Mouse (Mus musculus) lung, embryonic 14.5 days (tissue): ENCODE data around the gene Bbox1. TPM values are rescaled to one million over a fixed set of nuclear protein-coding genes. Genes with fewer than 3 reads are reported as not detected.
A peak's percentile ranks its signal among the peaks of the same experiment; 100 is the strongest.

Experiments used
- ATAC-seq: fragments of 200-750 bp; cut with Nextera tagmentation; 2 replicates; pipeline ENCODE4 v1.8.0; 2017; ENCODE audit warnings: mild to moderate bottlenecking, moderate TSS enrichment, moderate library complexity; ENCODE audit not compliant: insufficient read depth
- DNase-seq: peaks from one replicate; pipeline ENCODE4 v3.0.0-alpha.2; 2015
- H3K27ac ChIP-seq: fragments of 300-500 bp; sonication (generic); 2 replicates; pipeline ENCODE4 v1.5.1; 2014; ENCODE audit warnings: low read depth, mild to moderate bottlenecking, moderate library complexity
- H3K27me3 ChIP-seq: fragments of 300-500 bp; sonication (generic); 2 replicates; pipeline ENCODE4 v1.6.1; 2014; ENCODE audit warnings: low read length, control low read depth; ENCODE audit not compliant: insufficient read depth
- H3K36me3 ChIP-seq: fragments of 300-500 bp; sonication (generic); 2 replicates; pipeline ENCODE4 v1.6.1; 2014; ENCODE audit warnings: control low read depth; ENCODE audit not compliant: insufficient read depth
- H3K4me1 ChIP-seq: fragments of 300-500 bp; sonication (generic); 2 replicates; pipeline ENCODE4 v1.6.1; 2014; ENCODE audit warnings: antibody characterized with exemption, control low read depth; ENCODE audit not compliant: insufficient read depth
- H3K4me2 ChIP-seq: fragments of 300-500 bp; sonication (generic); 2 replicates; pipeline ENCODE4 v1.6.1; 2014; ENCODE audit warnings: mild to moderate bottlenecking
- H3K4me3 ChIP-seq: fragments of 300-500 bp; sonication (generic); 2 replicates; pipeline ENCODE4 v1.5.1; 2014; ENCODE audit warnings: low read depth, low read length
- H3K9ac ChIP-seq: fragments of 300-500 bp; sonication (generic); 2 replicates; pipeline ENCODE4 v1.6.1; 2014
- H3K9me3 ChIP-seq: fragments of 300-500 bp; sonication (generic); 2 replicates; pipeline ENCODE4 v1.6.1; 2016; ENCODE audit warnings: low read depth, low read length, control low read depth
- CTCF ChIP-seq: IDR thresholded peaks from 2 replicates; pipeline ENCODE4 v1.5.1; 2016; ENCODE audit warnings: antibody characterized with exemption, low read depth
- WGBS: fragments of 180-500 bp; shearing (Covaris S2); extraction: QIAGEN DNeasy Blood & Tissue Kit; methylation state at CpG from one replicate; pipeline ENCODE4 v1.1.7; 2014; 5-methylcytosine and 5-hydroxymethylcytosine counted together
- polyA plus RNA-seq: library from polyadenylated mRNA; unstranded; fragments of >200 nt; fragmentation: Nextera tagmentation; extraction: Ambion mirVana; gene quantifications from 2 replicates; pipeline ENCODE4 v1.2.1, GENCODE M21; 2014

The Bbox1 gene
- polyA plus RNA-seq, 1 experiment from 2014 or later = 0.17 TPM

DNA sequence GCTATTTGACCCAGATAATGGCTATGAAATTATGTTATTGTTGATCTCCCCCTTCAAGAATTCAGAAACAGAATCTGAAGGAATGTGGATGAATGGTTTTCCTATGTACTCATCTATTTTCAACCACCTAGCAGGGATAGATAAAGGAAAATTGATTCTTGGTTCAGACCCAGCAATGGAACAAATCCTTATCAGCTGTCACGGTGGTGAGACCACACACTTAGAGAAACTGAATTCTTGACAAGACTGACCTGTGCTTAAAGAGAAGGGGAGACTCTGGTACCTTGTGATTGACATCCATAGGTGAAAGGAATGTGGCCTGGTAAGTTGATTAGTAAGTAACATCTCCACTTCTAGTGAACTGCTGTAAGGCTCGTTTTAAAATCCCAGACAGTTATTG lies 12.1 kb downstream of the Bbox1 start:
- WGBS = 10% methylated on average over 2 of the region's 2 CpGs
- ATAC-seq (no peak), DNase-seq (no peak)
- no peak overlapping the region for H3K9ac ChIP-seq
- H3K4me1 ChIP-seq = no peaks in the 10 kb centered on the region
- TF ChIP-seq CTCF = no peak
- no peak overlapping the region for H3K27ac ChIP-seq
- H3K4me3 ChIP-seq = no peak overlapping the region
- no peaks in the 10 kb centered on the region for H3K27me3 ChIP-seq
- H3K36me3 ChIP-seq = no peaks in the 10 kb centered on the region
- no peaks in the 10 kb centered on the region for H3K9me3 ChIP-seq
- no peak overlapping the region for H3K4me2 ChIP-seq

DNA sequence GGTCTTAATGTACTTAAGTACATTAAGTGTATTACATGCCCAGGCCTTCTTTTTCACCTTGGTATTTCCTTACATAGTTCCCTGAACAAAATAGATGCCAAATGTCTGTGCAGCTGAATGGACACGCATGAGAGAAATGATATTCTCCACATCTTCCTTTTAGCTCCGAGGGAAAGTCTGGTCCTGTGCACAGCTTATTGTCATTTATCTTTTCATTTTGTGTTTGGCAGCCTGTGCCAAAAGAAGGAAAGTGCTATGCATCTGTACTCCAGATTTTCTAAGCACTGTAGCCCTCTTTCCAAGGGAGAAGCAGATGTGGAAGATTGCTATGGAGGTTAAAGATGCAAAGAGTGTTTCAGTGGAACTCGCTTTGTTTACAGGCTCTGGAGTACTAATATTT lies 13.0 kb downstream of the Bbox1 start:
- DNase-seq (peak; percentile 47), ATAC-seq (0 out of 2 replicates have a peak, but pooled peaks have one; percentile 31)
- no peaks in the 10 kb centered on the region for H3K27me3 ChIP-seq
- no peak overlapping the region for H3K9ac ChIP-seq
- no peaks in the 10 kb centered on the region for H3K9me3 ChIP-seq
- H3K4me2 ChIP-seq = no peak overlapping the region
- no peaks in the 10 kb centered on the region for H3K36me3 ChIP-seq
- TF ChIP-seq CTCF = no peak
- no peak overlapping the region for H3K4me3 ChIP-seq
- WGBS = 36% methylated on average over 3 of the region's 3 CpGs
- no peak overlapping the region for H3K27ac ChIP-seq
- no peaks in the 10 kb centered on the region for H3K4me1 ChIP-seq

DNA sequence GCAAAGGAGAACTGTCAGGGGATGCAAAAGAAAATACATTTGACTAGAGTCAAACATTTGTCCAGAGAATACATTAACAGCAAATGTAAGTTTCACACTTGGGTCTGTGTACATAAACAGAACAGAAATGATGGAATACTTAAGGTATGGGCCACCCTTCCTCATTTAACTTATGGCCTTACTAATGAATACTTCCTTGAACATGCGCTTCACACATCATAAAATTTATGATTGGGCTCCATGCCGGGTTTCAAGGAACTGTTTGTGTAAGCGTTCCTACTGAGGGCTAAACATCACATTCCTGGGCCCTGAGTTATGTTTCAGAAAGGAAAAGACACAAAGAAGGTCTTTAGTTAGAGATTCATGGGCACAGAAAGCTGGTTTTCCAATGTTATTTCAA lies 19.4 kb downstream of the Bbox1 start:
- ATAC-seq = peak; percentile 93
- H3K27ac ChIP-seq = peak overlapping the region; percentile 16; the same call in 1 of the 2 replicates
- H3K27me3 ChIP-seq = no peaks in the 10 kb centered on the region
- no peak overlapping the region for H3K4me2 ChIP-seq
- 31% methylated on average over 3 of the region's 3 CpGs for WGBS
- H3K9ac ChIP-seq = no peak overlapping the region
- no peaks in the 10 kb centered on the region for H3K9me3 ChIP-seq
- TF ChIP-seq CTCF = no peak
- H3K36me3 ChIP-seq = no peaks in the 10 kb centered on the region
- peak; percentile 92 for DNase-seq
- peaks cover 5% of the 10 kb centered on the region; the same call in 1 of the 2 replicates for H3K4me1 ChIP-seq
- no peak overlapping the region for H3K4me3 ChIP-seq

DNA sequence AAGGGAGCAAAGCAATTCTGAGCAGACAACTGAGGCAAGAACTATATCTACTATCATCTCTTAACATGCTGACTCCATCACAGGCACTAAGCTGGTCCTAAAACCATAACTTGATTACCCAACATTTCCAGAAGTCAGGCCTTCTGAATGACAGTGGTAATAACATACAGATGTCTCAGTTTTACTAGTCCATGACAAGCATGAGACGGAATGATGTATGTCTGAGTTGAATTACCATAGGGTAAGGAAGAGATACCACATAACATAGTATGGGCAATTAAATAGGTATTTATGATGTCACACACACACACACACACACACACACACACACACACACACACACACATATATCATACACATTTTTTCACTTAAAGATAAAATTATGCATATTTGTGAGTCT lies 26.4 kb downstream of the Bbox1 start:
- H3K4me3 ChIP-seq = no peak overlapping the region
- no peak for TF ChIP-seq CTCF
- 0 out of 2 replicates have a peak, but pooled peaks have one; percentile 1 for ATAC-seq

DNA sequence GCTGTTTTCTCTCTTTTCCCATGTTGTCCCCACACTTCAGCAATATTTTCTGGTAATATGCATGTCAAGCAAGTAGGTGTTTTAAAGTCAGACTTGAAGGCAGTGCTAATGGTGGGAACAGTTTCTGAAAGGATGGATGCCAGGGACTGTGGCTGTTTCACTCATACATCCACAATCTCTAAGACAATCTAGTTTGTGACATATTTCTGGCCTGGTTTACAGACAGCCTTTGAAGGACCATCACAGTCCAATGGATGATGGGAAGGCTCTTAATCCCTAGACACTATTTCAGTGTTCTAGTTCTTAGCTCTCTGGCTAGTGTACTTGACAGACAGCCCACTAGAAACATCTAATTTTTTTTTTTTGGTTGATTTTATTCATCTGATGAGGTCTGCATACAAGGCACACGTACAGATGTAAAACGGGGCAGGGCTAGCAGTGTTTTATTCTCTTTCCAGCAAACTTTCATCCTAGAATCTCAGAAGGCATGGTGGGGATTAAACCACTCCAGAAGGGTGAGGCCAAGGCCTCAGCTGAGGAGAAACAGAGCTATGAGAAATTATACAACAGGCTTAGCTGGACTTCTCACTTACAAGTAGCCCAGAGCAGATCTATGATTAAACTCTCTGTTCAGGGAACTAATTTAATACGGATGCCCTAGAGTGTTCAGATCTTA lies 28.4 kb downstream of the Bbox1 start:
- peak; percentile 51 for DNase-seq
- Histone ChIP-seq H3K27me3 (no peaks in the 10 kb centered on the region), H3K27ac (peak overlapping the region; percentile 38), H3K36me3 (no peaks in the 10 kb centered on the region), H3K4me3 (no peak overlapping the region), H3K4me2 (no peak overlapping the region), H3K4me1 (no peaks in the 10 kb centered on the region), H3K9ac (no peak overlapping the region), H3K9me3 (no peaks in the 10 kb centered on the region)
- 54% methylated on average over 3 of the region's 3 CpGs for WGBS
- no peak for TF ChIP-seq CTCF
- ATAC-seq = peak; percentile 60

More for the DNA sequence above, 26.4 kb downstream of the Bbox1 start:
- no peaks in the 10 kb centered on the region for H3K9me3 ChIP-seq
- no peak for DNase-seq
- H3K4me1 ChIP-seq = peaks cover 5% of the 10 kb centered on the region; the same call in 1 of the 2 replicates
- 82% methylated on average over 1 of the region's 1 CpGs for WGBS
- no peaks in the 10 kb centered on the region for H3K36me3 ChIP-seq
- no peaks in the 10 kb centered on the region for H3K27me3 ChIP-seq
- peak overlapping the region; percentile 64 for H3K27ac ChIP-seq
- no peak overlapping the region for H3K4me2 ChIP-seq
- H3K9ac ChIP-seq = no peak overlapping the region

DNA sequence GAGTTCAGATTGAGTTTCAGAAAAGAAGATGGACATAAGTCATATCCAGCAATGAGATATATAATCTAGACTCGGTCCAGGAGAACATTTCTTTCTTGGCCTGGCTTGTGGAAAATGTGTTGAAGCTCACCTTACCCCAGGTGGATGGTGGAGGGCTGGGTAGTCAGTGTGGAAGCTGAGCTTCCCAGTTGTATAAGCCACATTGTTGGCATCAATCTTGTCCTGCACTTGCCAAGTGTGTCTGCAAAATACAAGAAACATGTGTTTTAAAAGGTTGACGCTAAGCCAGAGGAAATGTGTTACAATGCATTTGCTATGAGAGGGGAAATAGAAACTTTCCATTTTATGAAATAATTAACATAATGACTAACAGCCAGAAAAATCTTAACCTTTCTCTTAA lies 38.9 kb downstream of the Bbox1 start:
- no peak overlapping the region for H3K4me2 ChIP-seq
- no peaks in the 10 kb centered on the region for H3K9me3 ChIP-seq
- no peak for ATAC-seq
- TF ChIP-seq CTCF = no peak
- H3K27ac ChIP-seq = no peak overlapping the region
- no peaks in the 10 kb centered on the region for H3K27me3 ChIP-seq
- 50% methylated on average over 2 of the region's 2 CpGs for WGBS
- no peaks in the 10 kb centered on the region for H3K36me3 ChIP-seq
- H3K4me3 ChIP-seq = no peak overlapping the region
- no peak overlapping the region for H3K9ac ChIP-seq
- DNase-seq = peak; percentile 67
- H3K4me1 ChIP-seq = no peaks in the 10 kb centered on the region; the same call in 1 of the 2 replicates

DNA sequence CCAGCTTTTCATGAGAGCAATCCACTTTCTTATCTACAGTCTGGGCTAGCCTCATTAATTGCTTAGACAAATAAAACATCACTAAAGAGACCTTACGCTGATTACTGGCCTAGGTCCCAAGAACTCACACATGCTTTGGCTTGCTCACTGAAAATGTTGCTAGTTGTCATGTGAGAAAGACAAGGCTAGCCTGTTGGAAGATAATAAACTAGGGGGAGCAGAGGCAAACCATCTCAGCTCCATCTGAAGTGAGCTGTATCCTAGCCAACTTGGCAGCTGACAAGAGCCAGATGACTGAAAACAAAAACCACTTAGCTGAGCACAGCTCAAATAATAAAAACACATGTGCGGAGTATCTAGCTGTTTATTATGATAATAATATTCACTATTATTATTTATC lies 40.2 kb downstream of the Bbox1 start:
- no peaks in the 10 kb centered on the region for H3K9me3 ChIP-seq
- no peak overlapping the region for H3K4me2 ChIP-seq
- no peaks in the 10 kb centered on the region for H3K36me3 ChIP-seq
- ATAC-seq (peak; percentile 96), DNase-seq (peak; percentile 96)
- no peaks in the 10 kb centered on the region; the same call in 1 of the 2 replicates for H3K4me1 ChIP-seq
- no peak overlapping the region for H3K27ac ChIP-seq
- 29% methylated on average over 2 of the region's 2 CpGs for WGBS
- no peak for TF ChIP-seq CTCF
- H3K9ac ChIP-seq = no peak overlapping the region
- H3K4me3 ChIP-seq = no peak overlapping the region
- H3K27me3 ChIP-seq = no peaks in the 10 kb centered on the region
